Mouse (Mus musculus): ENCODE results near the gene Batf3.

GRCm38 (mm10) chr1:191105246-191105645, 7.6 kb downstream of the Batf3 start:
- TF ChIP-seq CTCF (IDR thresholded peaks at IDR 0.05; ENCODE audit: insufficient read depth, low read depth, low read length) (no peak), POLR2A (IDR thresholded peaks at IDR 0.05; ENCODE audit: insufficient read depth, low read depth, low read length) (no peak)

Data from olfactory bulb, adult 2 months (tissue).